Mouse (Mus musculus) T-helper 17 cell (primary cell): ENCODE data around the gene Cacna2d3.

Source experiments
- in situ Hi-C, 2 experiments: fragments of 300-600 bp; cut with MboI, MseI; formaldehyde crosslinking; loops; 1 replicate in 1 of 2; 2 replicates in 1 of 2; pipeline ENCODE4 v1.15.1; 2025; ENCODE audit warnings: high pct_unique_total_duplicates in 2 of 2

Gene Cacna2d3

GRCm38 (mm10) chr14:28954588-28954987 is 767.1 kb downstream of the Cacna2d3 start:
- in situ Hi-C loops: no loop called here

- in situ Hi-C loops: no loop called here
Observed at GRCm38 (mm10) chr14:28954086-28954485, 767.6 kb downstream of the Cacna2d3 start.

GRCm38 (mm10) chr14:28953409-28953808 is 768.3 kb downstream of the Cacna2d3 start:
- in situ Hi-C loops: no loop called here

- in situ Hi-C loops: no loop called here
Observed at GRCm38 (mm10) chr14:28950499-28950898, 771.2 kb downstream of the Cacna2d3 start.

- in situ Hi-C loops: no loop called here
Observed at GRCm38 (mm10) chr14:28949785-28950184, 771.9 kb downstream of the Cacna2d3 start.

GRCm38 (mm10) chr14:28948019-28948850 is 773.4 kb downstream of the Cacna2d3 start:
- in situ Hi-C loops: no loop called here

- in situ Hi-C loops: no loop called here
Observed at GRCm38 (mm10) chr14:28932746-28933293, 788.8 kb downstream of the Cacna2d3 start.

- in situ Hi-C loops: no loop called here
Observed at GRCm38 (mm10) chr14:28923180-28923961, 798.3 kb downstream of the Cacna2d3 start.

- in situ Hi-C loops: no loop called here
Observed at GRCm38 (mm10) chr14:28918871-28919270, 802.8 kb downstream of the Cacna2d3 start.

GRCm38 (mm10) chr14:28915004-28915403 is 806.7 kb downstream of the Cacna2d3 start:
- in situ Hi-C loops: no loop called here

GRCm38 (mm10) chr14:28907659-28908058 is 814.0 kb downstream of the Cacna2d3 start:
- in situ Hi-C loops: no loop called here

GRCm38 (mm10) chr14:28892530-28892929 is 829.1 kb downstream of the Cacna2d3 start:
- in situ Hi-C loops: no loop called here

GRCm38 (mm10) chr14:28887373-28887772 is 834.3 kb downstream of the Cacna2d3 start:
- in situ Hi-C loops: no loop called here

GRCm38 (mm10) chr14:28886661-28887060 is 835.0 kb downstream of the Cacna2d3 start:
- in situ Hi-C loops: no loop called here

GRCm38 (mm10) chr14:28870983-28871382 is 850.7 kb downstream of the Cacna2d3 start:
- in situ Hi-C loops: no loop called here

GRCm38 (mm10) chr14:28870382-28870781 is 851.3 kb downstream of the Cacna2d3 start:
- in situ Hi-C loops: no loop called here

GRCm38 (mm10) chr14:28864925-28865324 is 856.7 kb downstream of the Cacna2d3 start:
- in situ Hi-C loops: no loop called here

GRCm38 (mm10) chr14:28861142-28861541 is 860.5 kb downstream of the Cacna2d3 start:
- in situ Hi-C loops: no loop called here
